Mouse (Mus musculus): ENCODE measurements around the gene Cdk14. TPM values are rescaled to one million over a fixed set of nuclear protein-coding genes. Genes with fewer than 3 reads are reported as not detected.

Cdk14 gene
- polyA plus RNA-seq, 2 experiments = 0.68 to 1.4 TPM

GRCm38 (mm10) chr5:5260966-5261724 is 159.0 kb downstream of the Cdk14 start:
- no peak overlapping the region for H3K4me2 ChIP-seq (ENCODE audit: low read depth)
- no peak for DNase-seq (ENCODE audit: low read depth in 3 of 3, low spot score in 3 of 3)
- WGBS (ENCODE audit: insufficient replicate concordance) = 60% methylated on average over 14 of the region's 14 CpGs
- H3K9me3 ChIP-seq (ENCODE audit: control insufficient read depth, low read length) = no peaks in the 10 kb centered on the region
- ATAC-seq (ENCODE audit: insufficient read depth) = no peak
- H3K27me3 ChIP-seq (ENCODE audit: control insufficient read depth, insufficient read depth, low read length) = no peaks in the 10 kb centered on the region
- no peak for TF ChIP-seq EP300 (IDR thresholded peaks at IDR 0.05; ENCODE audit: low read depth)
- H3K4me1 ChIP-seq (replicated peaks; ENCODE audit: control insufficient read depth in 2 of 2, insufficient read depth in 2 of 2, low read length in 1 of 2) = no peaks in the 10 kb centered on the region
- no peak overlapping the region for H3K27ac ChIP-seq
- no peak overlapping the region for H3K4me3 ChIP-seq (ENCODE audit: insufficient read depth in 1 of 2, low read depth in 2 of 2, low read length in 2 of 2)
- H3K36me3 ChIP-seq (replicated peaks; ENCODE audit: control insufficient read depth, insufficient read depth, low read depth) = no peaks in the 10 kb centered on the region
- no peak overlapping the region for H3K9ac ChIP-seq (replicated peaks)

- H3K27me3 ChIP-seq (ENCODE audit: control insufficient read depth, insufficient read depth, low read length) = no peaks in the 10 kb centered on the region
- no peak for TF ChIP-seq EP300 (IDR thresholded peaks at IDR 0.05; ENCODE audit: low read depth)
- no peak for TF ChIP-seq CTCF (IDR thresholded peaks at IDR 0.05; ENCODE audit: low read depth)
- no peak overlapping the region for H3K4me3 ChIP-seq (ENCODE audit: insufficient read depth in 1 of 2, low read depth in 2 of 2, low read length in 2 of 2)
- WGBS (ENCODE audit: insufficient replicate concordance) = 60% methylated on average over 7 of the region's 7 CpGs
- no peak overlapping the region for H3K4me2 ChIP-seq (ENCODE audit: low read depth)
- H3K27ac ChIP-seq = no peak overlapping the region
- H3K4me1 ChIP-seq (replicated peaks; ENCODE audit: control insufficient read depth in 2 of 2, insufficient read depth in 2 of 2, low read length in 1 of 2) = no peaks in the 10 kb centered on the region
- H3K9ac ChIP-seq (replicated peaks) = no peak overlapping the region
- no peaks in the 10 kb centered on the region for H3K9me3 ChIP-seq (ENCODE audit: control insufficient read depth, low read length)
- ATAC-seq (ENCODE audit: insufficient read depth) (no peak), DNase-seq (ENCODE audit: low read depth in 3 of 3, low spot score in 3 of 3) (no peak)
- no peaks in the 10 kb centered on the region for H3K36me3 ChIP-seq (replicated peaks; ENCODE audit: control insufficient read depth, insufficient read depth, low read depth)
These were observed 159.8 kb downstream of the Cdk14 start for GRCm38 (mm10) chr5:5260309-5260708.

DNA sequence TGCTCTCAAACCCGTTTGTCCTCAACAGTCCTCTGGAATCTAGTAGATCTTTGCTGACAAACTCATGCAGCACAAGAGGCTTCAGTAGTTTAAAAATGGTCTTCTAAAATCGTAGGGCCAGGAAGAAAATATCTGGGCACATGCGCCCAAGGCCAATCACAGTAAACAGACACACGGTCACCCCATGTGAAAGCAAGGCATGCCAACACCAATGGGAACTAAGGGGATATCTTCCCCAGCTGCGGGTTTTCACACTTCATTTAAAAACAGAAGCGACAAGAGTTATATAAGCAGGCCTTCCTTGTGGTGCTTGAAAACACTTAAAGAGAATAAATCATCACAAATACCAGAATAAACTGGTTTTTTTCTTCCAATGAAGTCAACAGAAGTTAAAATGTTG is 165.7 kb downstream of the Cdk14 start:
- no peak for DNase-seq (ENCODE audit: low read depth in 3 of 3, low spot score in 3 of 3)
- Histone ChIP-seq H3K4me2 (ENCODE audit: low read depth) (no peak overlapping the region), H3K9ac (replicated peaks) (no peak overlapping the region), H3K4me3 (ENCODE audit: insufficient read depth in 1 of 2, low read depth in 2 of 2, low read length in 2 of 2) (no peak overlapping the region), H3K27ac (no peak overlapping the region), H3K27me3 (ENCODE audit: control insufficient read depth, insufficient read depth, low read length) (no peaks in the 10 kb centered on the region), H3K36me3 (replicated peaks; ENCODE audit: control insufficient read depth, insufficient read depth, low read depth) (no peaks in the 10 kb centered on the region), H3K9me3 (ENCODE audit: control insufficient read depth, low read length) (no peaks in the 10 kb centered on the region), H3K4me1 (replicated peaks; ENCODE audit: control insufficient read depth in 2 of 2, insufficient read depth in 2 of 2, low read length in 1 of 2) (no peaks in the 10 kb centered on the region)
- no peak for TF ChIP-seq EP300 (IDR thresholded peaks at IDR 0.05; ENCODE audit: low read depth)
- no peak for TF ChIP-seq CTCF (IDR thresholded peaks at IDR 0.05; ENCODE audit: low read depth)
- ATAC-seq (ENCODE audit: insufficient read depth) = no peak
- WGBS (ENCODE audit: insufficient replicate concordance) = 59% methylated on average over 6 of the region's 6 CpGs

DNA sequence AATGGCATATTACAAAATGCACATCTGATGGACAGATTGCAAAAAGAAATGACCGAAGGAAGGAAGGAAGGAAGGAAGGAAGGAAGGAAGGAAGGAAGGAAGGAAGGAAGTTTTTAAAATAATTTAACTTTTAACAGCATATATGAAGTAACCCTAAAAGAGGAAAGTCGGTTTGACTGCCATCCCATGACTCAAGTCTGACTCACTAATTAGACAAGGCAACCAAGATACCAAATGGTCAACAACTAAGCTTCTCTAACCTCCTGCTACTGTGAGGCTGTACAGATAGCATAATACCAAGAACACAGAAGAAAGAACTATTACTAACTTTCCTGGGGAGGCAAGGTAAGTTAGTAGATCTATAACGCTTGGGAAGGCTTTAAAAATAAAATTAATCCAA is 166.9 kb downstream of the Cdk14 start:
- 57% methylated on average over 3 of the region's 3 CpGs for WGBS (ENCODE audit: insufficient replicate concordance)
- DNase-seq (ENCODE audit: low read depth in 3 of 3, low spot score in 3 of 3) = no peak
- no peak for TF ChIP-seq CTCF (IDR thresholded peaks at IDR 0.05; ENCODE audit: low read depth)
- TF ChIP-seq EP300 (IDR thresholded peaks at IDR 0.05; ENCODE audit: low read depth) = no peak

DNA sequence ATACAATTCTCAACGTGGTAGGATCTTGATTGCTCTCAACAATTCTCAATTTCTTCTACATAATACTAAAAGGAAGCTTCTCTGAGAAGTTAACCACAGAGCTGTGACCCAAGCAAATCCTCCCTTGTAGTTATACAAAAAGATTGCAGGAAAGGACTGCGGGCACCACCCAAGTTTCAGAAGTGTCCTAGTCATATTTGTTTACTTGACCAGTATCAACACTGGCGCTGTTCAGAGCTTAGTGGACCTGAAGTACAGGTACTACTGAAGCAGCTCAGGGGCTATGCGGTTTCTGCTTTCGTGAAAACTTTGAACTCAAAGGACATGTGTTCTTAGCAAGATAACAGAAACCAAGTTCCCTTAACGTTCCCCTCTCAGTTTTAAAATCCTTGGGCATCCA is 172.4 kb downstream of the Cdk14 start:
- TF ChIP-seq CTCF (IDR thresholded peaks at IDR 0.05; ENCODE audit: low read depth) (no peak), EP300 (IDR thresholded peaks at IDR 0.05; ENCODE audit: low read depth) (no peak)
- H3K27ac ChIP-seq = no peak overlapping the region
- 51% methylated on average over 6 of the region's 6 CpGs for WGBS (ENCODE audit: insufficient replicate concordance)
- H3K27me3 ChIP-seq (ENCODE audit: control insufficient read depth, insufficient read depth, low read length) = no peaks in the 10 kb centered on the region
- no peaks in the 10 kb centered on the region for H3K36me3 ChIP-seq (replicated peaks; ENCODE audit: control insufficient read depth, insufficient read depth, low read depth)
- H3K9me3 ChIP-seq (ENCODE audit: control insufficient read depth, low read length) = no peaks in the 10 kb centered on the region
- no peak overlapping the region for H3K9ac ChIP-seq (replicated peaks)
- H3K4me1 ChIP-seq (replicated peaks; ENCODE audit: control insufficient read depth in 2 of 2, insufficient read depth in 2 of 2, low read length in 1 of 2) = peaks cover 0 to 7% of the 10 kb centered on the region in 2 experiments; a peak in 1 of 4 replicates
- H3K4me3 ChIP-seq (ENCODE audit: insufficient read depth in 1 of 2, low read depth in 2 of 2, low read length in 2 of 2) = no peak overlapping the region
- no peak for ATAC-seq (ENCODE audit: insufficient read depth)
- H3K4me2 ChIP-seq (ENCODE audit: low read depth) = no peak overlapping the region
- DNase-seq (ENCODE audit: low read depth in 3 of 3, low spot score in 3 of 3) = no peak

More for the DNA sequence above, 166.9 kb downstream of the Cdk14 start:
- no peaks in the 10 kb centered on the region for H3K4me1 ChIP-seq (replicated peaks; ENCODE audit: control insufficient read depth in 2 of 2, insufficient read depth in 2 of 2, low read length in 1 of 2)
- no peak overlapping the region for H3K4me3 ChIP-seq (ENCODE audit: insufficient read depth in 1 of 2, low read depth in 2 of 2, low read length in 2 of 2)
- H3K36me3 ChIP-seq (replicated peaks; ENCODE audit: control insufficient read depth, insufficient read depth, low read depth) = no peaks in the 10 kb centered on the region
- H3K27ac ChIP-seq = no peak overlapping the region
- H3K4me2 ChIP-seq (ENCODE audit: low read depth) = no peak overlapping the region
- ATAC-seq (ENCODE audit: insufficient read depth) = no peak
- no peak overlapping the region for H3K9ac ChIP-seq (replicated peaks)
- H3K9me3 ChIP-seq (ENCODE audit: control insufficient read depth, low read length) = no peaks in the 10 kb centered on the region
- no peaks in the 10 kb centered on the region for H3K27me3 ChIP-seq (ENCODE audit: control insufficient read depth, insufficient read depth, low read length)
